Mouse (Mus musculus): Measurements from ENCODE around the gene Gm29776. TPM values are rescaled to one million over a fixed set of nuclear protein-coding genes. Genes with fewer than 3 reads are reported as not detected.
A peak's percentile ranks its signal among the peaks of the same experiment; 100 is the strongest.

Gm29776 gene
- total RNA-seq, 2 experiments from 2014 or later, result 0.23 TPM; not detected in 1

DNA sequence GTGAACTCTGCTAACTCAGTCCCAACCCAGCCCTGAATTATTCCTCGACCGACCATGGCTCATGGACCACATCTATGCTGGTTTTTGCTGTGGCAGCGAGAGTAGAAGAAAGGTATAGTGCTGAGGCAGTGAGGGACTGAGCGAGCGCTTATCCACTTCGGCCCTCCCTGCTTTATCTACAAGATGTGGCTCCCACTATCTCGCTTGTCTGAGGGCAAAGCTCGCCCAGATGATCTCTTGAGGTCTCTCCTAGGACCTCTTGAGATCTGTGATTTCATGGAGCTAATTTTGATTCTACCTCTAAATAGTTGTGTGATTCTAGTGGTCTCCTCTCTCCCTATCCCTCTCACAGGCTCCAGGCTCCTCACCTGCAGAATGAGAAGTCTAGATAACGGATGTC lies 10.4 kb upstream of the Gm29776 start:
- no peak for DNase-seq

- DNase-seq, result peak in 1 of 2 experiments; percentile 29
These were observed 8.1 kb upstream of the Gm29776 start for GRCm38 (mm10) chr14:54706589-54707320.

DNA sequence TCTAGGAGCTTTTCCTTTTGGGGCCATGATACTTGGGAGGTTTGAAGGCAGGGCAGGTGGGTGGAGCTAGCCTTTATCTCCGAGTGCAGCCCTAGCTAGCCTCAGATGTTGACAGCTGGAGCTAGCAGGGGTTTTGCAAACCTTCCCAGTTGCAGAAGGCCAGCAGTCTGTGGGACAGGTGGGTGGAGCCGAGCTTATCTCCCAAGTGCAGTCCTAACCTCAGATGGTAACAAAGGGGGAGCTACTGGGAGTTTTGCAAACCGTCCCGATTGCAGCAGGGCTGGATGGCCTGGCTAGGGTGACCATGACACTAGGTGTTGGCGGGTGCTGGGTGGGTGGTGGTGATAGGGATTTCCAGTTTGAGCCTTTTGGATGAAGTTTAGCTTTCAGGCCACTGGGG lies 7.2 kb upstream of the Gm29776 start:
- DNase-seq, result peak in 1 of 2 experiments; percentile 38

DNA sequence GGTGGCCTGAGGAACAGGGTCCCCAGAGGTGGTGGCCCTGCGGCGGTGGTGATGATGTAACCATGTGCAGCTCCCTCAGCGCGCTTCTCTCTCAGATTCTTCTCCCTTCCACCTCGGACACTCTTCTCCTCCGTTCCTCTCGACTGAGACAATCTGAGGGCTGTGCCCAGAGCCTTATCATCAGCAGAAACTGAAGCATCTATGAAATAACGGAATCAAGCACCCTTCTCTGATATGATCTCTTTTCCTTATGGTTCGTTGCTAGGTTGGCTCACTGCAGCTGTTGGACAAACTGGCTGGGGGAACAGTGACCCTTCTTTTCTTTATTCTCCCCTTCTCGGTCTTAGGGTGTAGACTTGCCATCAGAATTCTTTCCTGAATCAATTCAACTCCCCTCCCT lies 4.6 kb upstream of the Gm29776 start:
- DNase-seq, result no peak

DNA sequence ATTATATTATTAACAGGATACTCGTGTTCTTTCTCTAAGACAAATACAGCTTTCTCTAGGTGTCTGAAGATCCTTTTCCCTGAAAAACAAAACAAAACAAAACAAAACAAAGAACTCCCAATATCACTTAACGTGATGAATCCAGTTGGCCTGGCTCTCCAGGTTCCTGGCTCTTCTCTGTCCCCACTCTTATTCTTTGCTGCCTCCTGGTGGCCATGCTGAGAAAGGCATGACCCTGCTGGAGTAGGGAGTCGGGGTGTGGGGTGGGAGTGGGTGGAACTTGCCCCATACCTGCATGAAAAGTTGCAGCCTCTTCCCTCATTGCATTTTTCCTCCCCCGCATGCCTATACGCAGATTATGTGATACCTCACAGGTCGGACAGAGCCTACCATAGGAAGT lies 2.7 kb upstream of the Gm29776 start:
- peak; percentile 85 to 86 for DNase-seq

DNA sequence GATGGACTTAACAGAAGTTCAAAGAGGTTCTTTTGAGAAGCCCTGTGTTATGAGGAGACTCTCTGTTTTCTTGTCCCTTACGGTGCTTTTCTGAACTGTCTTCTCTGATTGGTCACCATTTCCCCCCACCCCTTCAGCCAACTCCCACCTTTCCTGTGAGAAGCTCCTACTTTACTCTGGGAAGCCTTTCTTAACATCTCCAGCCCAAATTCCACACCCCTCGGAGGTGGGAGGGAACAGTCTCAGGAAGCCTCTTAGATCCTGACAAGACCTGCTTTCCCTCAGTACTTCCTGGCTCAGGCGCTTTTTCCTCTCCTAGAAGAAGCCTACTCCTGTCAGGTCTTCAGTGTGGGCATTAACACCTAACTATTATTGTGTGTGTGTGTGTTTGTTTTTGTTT lies 953 bp upstream of the Gm29776 start:
- no peak for DNase-seq

DNA sequence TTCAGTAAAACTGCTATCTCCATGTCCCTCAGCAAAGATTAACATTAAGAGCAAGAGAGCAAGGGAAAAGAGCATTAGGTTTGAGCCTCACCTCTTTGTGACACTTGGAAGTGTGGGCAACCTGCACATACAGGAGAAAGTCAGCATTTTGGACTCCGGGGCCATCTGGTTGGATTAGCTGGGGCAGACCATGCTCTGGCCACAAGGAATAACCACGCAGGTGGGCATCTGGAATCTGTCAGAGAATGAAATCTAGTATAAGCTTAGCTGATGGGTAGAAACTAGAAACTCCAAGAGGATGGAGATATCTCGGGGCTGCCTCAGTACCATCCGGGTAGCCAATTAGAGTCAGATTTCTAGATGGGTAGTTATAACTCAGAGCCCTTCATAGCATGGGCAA lies 1.9 kb downstream of the Gm29776 start:
- no peak for DNase-seq

GRCm38 (mm10) chr14:54695042-54695441 lies 3.6 kb downstream of the Gm29776 start:
- DNase-seq, result no peak

- DNase-seq, result no peak
These were observed 11.4 kb downstream of the Gm29776 start for GRCm38 (mm10) chr14:54687251-54687650.

GRCm38 (mm10) chr14:54686522-54687143 lies 12.0 kb downstream of the Gm29776 start, which contains the start of gene Acin1:
Acin1 (minus strand) TSS chr14:54686931.
- DNase-seq, result peak; percentile 99 to 100

DNA sequence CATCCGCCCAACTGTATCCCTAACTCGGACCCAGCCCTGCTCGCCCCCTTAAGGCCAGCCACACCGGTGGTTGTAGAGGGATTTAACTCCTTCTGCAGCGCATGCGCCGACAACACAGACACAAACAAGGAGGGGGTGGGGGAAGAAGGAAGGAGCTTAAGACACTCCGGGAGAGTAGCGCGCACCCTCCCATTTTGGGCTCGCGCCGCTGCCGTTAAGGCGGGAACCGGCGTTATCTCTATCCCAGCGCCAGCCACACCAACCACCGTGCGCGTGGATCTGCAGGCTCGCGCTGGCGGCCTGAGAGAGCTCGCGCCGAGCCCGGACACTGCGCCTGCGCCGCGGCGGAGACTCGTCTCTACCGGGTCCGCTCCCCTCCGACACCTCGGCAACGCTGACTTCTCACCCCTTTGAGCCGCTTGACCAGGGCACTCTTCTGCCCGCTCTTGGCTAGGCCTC lies 12.5 kb downstream of the Gm29776 start, which contains the start of gene 1700123O20Rik:
1700123O20Rik (plus strand) TSS at position 154 of the 459 bp plus-strand sequence.
- peak in 1 of 2 experiments; percentile 81 for DNase-seq

- DNase-seq, result no peak
These were observed 13.2 kb downstream of the Gm29776 start for GRCm38 (mm10) chr14:54685471-54685870.

DNA sequence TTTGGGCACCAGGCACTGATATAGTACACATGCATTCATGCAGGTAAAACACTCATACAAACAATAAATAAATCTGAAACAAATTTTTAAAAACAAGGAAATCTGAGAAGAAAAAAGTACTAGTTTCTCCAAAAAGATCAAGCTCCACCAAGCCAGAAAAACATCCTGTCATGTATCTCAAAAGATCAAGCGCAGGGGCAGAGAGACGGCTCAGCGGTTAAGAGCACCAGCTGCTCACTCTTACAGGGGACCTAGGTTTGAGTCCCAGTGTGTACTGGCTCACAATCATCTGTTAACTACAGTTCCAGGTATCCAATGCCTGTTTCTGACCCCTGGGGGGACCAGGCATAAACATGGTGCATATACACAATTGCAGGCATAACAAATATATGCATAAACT lies 16.2 kb downstream of the Gm29776 start:
- no peak for DNase-seq

DNA sequence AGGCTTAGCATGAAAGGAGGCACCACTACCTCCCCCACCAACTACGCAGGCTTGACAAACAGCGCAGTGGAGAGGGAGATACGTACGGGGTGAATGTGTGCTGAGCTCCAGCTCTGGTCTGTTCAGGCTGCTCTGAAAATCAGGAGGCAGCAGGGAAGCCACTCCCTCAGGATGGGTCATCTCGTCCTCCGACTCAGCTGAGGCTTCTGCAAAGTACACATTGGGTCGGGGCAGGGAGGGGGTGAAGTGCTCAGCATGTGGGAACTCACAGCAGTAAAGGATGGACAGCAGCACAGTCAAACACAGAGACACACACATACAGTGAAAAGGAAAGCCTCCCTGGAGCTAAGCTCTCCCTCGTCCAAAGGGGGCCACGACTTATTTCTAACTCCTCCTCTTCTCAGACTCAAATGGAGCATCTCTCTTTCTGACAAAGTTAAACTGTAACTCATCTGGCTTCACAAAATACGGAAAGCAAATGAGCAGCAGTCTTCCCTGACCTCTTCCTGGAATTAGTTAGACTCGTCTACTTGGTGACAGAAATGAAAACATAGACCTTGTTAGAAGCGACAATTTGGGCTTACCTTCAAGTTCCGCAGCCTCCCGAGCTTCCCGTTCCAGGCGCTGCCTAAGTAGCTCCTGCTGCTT lies 19.9 kb downstream of the Gm29776 start:
- DNase-seq, result no peak

DNA sequence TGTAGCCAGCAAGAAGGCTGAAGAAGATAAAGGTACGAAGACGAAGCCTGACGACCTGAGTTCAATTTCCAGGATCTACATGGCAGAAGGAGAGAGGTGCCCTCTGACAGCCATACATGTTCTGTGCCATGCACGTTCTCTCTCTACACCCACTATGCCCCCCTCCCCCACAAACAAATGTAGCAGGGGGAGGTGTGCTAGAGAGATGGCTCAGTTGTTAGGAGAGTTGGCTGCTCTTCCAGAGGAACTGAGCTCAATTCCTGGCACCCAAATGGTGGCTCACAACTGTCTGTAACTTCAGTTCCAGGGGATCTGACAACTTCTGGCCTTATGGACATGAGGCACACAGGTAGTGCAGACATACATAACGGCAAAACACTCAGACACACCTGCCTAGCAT lies 22.3 kb downstream of the Gm29776 start:
- no peak for DNase-seq

DNA sequence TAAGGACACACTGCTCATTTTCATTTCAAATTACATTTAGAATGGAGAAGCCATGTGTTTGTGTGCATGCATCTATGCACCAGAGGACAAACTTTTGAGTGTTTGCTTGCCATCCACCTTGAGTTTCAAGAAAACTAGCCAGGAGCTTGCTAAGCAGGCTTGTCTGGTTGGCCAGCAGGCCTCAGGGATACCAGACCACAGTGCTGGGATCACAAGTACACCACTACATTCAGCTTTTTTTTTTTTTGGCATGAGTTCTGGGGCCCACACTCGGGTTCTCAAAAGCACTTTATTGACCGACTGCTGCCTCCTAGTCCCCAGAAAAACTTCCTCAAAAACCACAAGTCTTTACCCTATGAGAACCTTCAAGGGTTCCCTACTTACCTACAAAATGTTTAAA lies 24.3 kb downstream of the Gm29776 start:
- no peak for DNase-seq

- DNase-seq, result peak; percentile 61 to 67
These were observed 29.3 kb downstream of the Gm29776 start for GRCm38 (mm10) chr14:54669381-54669780.

- DNase-seq, result no peak
These were observed 34.0 kb downstream of the Gm29776 start for GRCm38 (mm10) chr14:54664477-54665222.

DNA sequence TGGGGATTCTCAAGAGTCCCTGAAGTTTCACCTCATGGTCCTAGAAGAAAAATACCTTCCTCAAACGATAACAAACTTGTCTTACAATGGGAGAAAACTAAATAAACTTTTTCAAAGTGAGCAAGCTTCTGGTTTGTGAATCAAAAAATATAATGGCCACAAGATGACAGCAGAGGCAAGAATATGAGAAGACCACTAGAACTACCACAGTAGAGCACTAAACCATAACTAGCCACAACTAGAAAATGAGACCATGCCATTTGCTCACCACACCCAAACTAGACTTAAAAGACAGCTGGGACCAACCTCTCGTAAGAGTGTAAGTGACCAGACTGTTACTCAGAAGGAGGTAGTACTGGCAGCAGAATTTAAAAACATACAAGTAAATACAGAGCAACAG lies 38.6 kb downstream of the Gm29776 start:
- no peak for DNase-seq

DNA sequence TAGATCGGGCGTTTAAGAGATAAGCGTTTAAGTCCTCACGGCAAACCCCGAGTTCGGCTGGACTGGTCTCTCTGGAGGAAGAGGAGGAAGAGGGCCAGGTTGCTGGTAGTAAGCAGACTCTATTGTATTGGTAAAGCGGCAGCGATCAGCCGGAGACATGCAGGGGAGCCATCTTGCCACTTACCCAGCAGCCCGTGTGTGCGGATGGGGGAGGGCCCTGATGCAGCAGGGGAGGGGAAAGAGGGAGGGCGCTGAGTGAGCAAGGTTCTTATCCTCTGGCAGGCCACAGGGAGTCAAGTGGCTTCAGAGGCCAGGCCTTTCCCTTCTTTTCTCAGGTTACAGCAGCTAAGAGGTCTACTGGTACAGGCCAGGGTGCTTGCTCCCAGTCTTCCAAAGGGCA lies 45.1 kb downstream of the Gm29776 start:
- DNase-seq, result peak; percentile 92 to 94

DNA sequence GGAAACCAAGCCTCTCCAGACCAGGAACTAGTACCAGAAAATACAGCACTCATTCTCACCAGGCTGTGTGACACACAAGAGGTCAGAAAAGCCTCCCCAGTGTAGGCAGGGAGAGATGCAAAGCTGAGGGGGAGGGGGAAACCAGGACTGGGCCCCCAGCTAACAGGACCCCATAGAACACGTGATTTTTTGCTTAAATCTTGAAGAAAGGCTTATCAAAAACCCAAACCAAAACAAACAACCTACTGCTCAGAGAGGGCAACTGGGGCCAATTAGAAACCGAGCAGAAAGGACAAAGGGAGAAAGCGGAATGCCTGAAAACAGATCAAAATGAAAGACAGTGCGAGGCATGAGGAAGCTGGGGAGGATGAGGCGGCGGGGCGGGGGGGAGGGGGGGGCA lies 45.8 kb downstream of the Gm29776 start:
- DNase-seq, result no peak

- no peak for DNase-seq
These were observed 47.1 kb downstream of the Gm29776 start for GRCm38 (mm10) chr14:54651556-54651955.

All from adrenal gland, postnatal 36 days (tissue).